Comparison of ENCODE assay signal across 32 mouse cellular contexts in the genomic region with DNA sequence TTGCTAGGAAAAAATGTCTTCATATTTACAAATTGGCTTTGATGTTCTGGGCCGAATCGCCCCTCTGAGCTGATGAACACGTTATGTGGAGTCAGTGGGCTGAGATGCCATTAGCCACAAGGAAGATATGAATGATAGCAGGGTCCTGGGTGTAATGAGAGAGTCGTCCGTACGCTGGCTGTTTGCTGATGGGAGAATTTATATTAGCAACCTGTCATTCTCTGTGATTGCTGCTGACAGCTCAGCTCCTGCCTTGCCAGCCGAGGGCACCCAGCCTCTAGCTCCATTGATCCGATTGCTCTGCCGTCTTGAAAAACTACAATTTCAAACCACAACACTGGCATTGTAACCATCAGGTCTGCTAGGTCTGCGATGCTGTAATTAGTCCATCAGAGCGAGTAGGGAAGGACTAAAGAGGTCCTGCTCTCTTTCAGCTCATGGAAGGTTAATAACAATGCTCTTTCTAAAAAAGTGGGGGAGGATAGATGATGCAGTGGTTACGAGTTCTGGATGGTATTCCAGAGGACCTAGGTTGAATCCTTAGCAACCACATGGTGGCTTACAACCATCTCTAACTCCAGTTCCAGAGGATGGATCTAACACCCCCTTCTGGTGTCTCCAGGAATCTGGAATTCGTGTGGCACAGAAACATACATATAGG. TPM values are rescaled to one million over a fixed set of nuclear protein-coding genes. Genes with fewer than 3 reads are reported as not detected.
DNase-seq lines count a peak whose midpoint lies in the region; ATAC-seq and TF ChIP-seq lines count a peak whose summit lies in the region.
"Had no signal": no experiment of that assay in that cellular context is flagged by ENCODE, and none has a peak within 500 bp of the region (broad histone marks: within the 10 kb centered on the region; RNA-seq: fewer than 3 reads in every experiment).

No protein-coding gene starts in this region.

- H3K4me1 ChIP-seq in hindbrain, embryonic 13.5 days (replicated peaks) = peaks cover 15% of the 10 kb centered on the region
- no peaks in the 10 kb centered on the region for H3K4me1 ChIP-seq in hindbrain, embryonic 10.5 days (replicated peaks)
- H3K4me1 ChIP-seq in neural tube, embryonic 14.5 days (ENCODE audit: control insufficient read depth, insufficient read depth, low read length) = no peaks in the 10 kb centered on the region; the same call in 1 of the 2 replicates
- peaks cover 5% of the 10 kb centered on the region for H3K4me1 ChIP-seq in neural tube, embryonic 15.5 days
- H3K4me1 ChIP-seq in hindbrain, embryonic 16.5 days (ENCODE audit: control insufficient read depth, insufficient read depth, low read depth, low read length) = no peaks in the 10 kb centered on the region; the same call in 1 of the 2 replicates
- no peaks in the 10 kb centered on the region for H3K4me1 ChIP-seq in midbrain, postnatal 0 days (ENCODE audit: insufficient read depth, low read length)
- H3K4me1 ChIP-seq: embryonic facial prominence, embryonic 13.5 days; forebrain, embryonic 10.5 days had no signal

- H3K9ac ChIP-seq in hindbrain, embryonic 13.5 days = no peak overlapping the region
- H3K9ac ChIP-seq in neural tube, embryonic 14.5 days (replicated peaks; ENCODE audit: low read depth, low read length) = no peak overlapping the region
- no peak overlapping the region for H3K9ac ChIP-seq in neural tube, embryonic 15.5 days (replicated peaks)
- no peak overlapping the region for H3K9ac ChIP-seq in hindbrain, embryonic 16.5 days (ENCODE audit: low read depth, low read length)
- no peak overlapping the region for H3K9ac ChIP-seq in midbrain, postnatal 0 days (replicated peaks; ENCODE audit: low read length, poor library complexity, severe bottlenecking)
- H3K9ac ChIP-seq: embryonic facial prominence, embryonic 13.5 days; liver, embryonic 14.5 days; lung, embryonic 14.5 days had no signal

- no peaks in the 10 kb centered on the region for H3K36me3 ChIP-seq in hindbrain, embryonic 13.5 days
- H3K36me3 ChIP-seq in hindbrain, embryonic 10.5 days = no peaks in the 10 kb centered on the region
- H3K36me3 ChIP-seq in neural tube, embryonic 14.5 days (ENCODE audit: control insufficient read depth, insufficient read depth, low read length) = no peaks in the 10 kb centered on the region
- H3K36me3 ChIP-seq in neural tube, embryonic 15.5 days = no peaks in the 10 kb centered on the region
- H3K36me3 ChIP-seq in hindbrain, embryonic 16.5 days (ENCODE audit: control insufficient read depth, insufficient read depth, low read length) = no peaks in the 10 kb centered on the region
- H3K36me3 ChIP-seq in midbrain, postnatal 0 days (ENCODE audit: insufficient read depth, low read length) = no peaks in the 10 kb centered on the region
- H3K36me3 ChIP-seq: embryonic facial prominence, embryonic 13.5 days; forebrain, embryonic 10.5 days had no signal

- ATAC-seq in hindbrain, embryonic 13.5 days (ENCODE audit: low FRiP score) = peak; percentile 66
- ATAC-seq in neural tube, embryonic 14.5 days (ENCODE audit: low read depth) = 0 out of 2 replicates have a peak, but pooled peaks have one; percentile 34
- no peak for ATAC-seq in neural tube, embryonic 15.5 days (ENCODE audit: low FRiP score)
- 0 out of 2 replicates have a peak, but pooled peaks have one; percentile 24 for ATAC-seq in hindbrain, embryonic 16.5 days
- ATAC-seq in midbrain, postnatal 0 days (ENCODE audit: low FRiP score) = no peak
- ATAC-seq: CD4-positive, CD25-positive, alpha-beta regulatory T cell, adult 4 months had no signal

- no peak for DNase-seq in hindbrain, embryonic 10.5 days (ENCODE audit: low spot score)
- peak; percentile 10 for DNase-seq in midbrain, postnatal 0 days (ENCODE audit: low spot score)
- no peak for DNase-seq in heart, adult 18-20 months
- DNase-seq: adrenal gland, postnatal 14 days; cerebellum, adult 11-12 months; cerebellum, postnatal 10 days; gastrocnemius, postnatal 25 days; heart, adult 11 months; heart, postnatal 4 days; kidney, adult 8-10 months; layer of hippocampus, postnatal 36 days; liver; lung, embryonic 14.5 days; lung, postnatal 14 days; right cerebral cortex, postnatal 4 days; thymus, adult 2 months; thymus, postnatal 36 days had no signal

- 52% methylated on average over 13 of the region's 13 CpGs for WGBS in hindbrain, embryonic 13.5 days
- 82% methylated on average over 13 of the region's 13 CpGs for WGBS in hindbrain, embryonic 10.5 days
- 53% methylated on average over 13 of the region's 13 CpGs for WGBS in neural tube, embryonic 14.5 days
- 43% methylated on average over 13 of the region's 13 CpGs for WGBS in neural tube, embryonic 15.5 days
- WGBS in hindbrain, embryonic 16.5 days = 52% methylated on average over 13 of the region's 13 CpGs
- WGBS in midbrain, postnatal 0 days = 50% methylated on average over 13 of the region's 13 CpGs

- H3K4me3 ChIP-seq in hindbrain, embryonic 13.5 days = no peak overlapping the region
- H3K4me3 ChIP-seq in hindbrain, embryonic 10.5 days = no peak overlapping the region
- no peak overlapping the region for H3K4me3 ChIP-seq in neural tube, embryonic 14.5 days (ENCODE audit: low read depth, low read length)
- H3K4me3 ChIP-seq in neural tube, embryonic 15.5 days (replicated peaks) = no peak overlapping the region
- no peak overlapping the region for H3K4me3 ChIP-seq in hindbrain, embryonic 16.5 days (ENCODE audit: low read length)
- no peak overlapping the region for H3K4me3 ChIP-seq in midbrain, postnatal 0 days (ENCODE audit: low read depth, low read length)
- H3K4me3 ChIP-seq: embryonic facial prominence, embryonic 13.5 days; forebrain, embryonic 10.5 days; myocyte had no signal

- H3K27ac ChIP-seq in hindbrain, embryonic 13.5 days = 0 out of 2 replicates have a peak overlapping the region, but pooled peaks have one; percentile 12
- H3K27ac ChIP-seq in hindbrain, embryonic 10.5 days = no peak overlapping the region
- H3K27ac ChIP-seq in neural tube, embryonic 14.5 days (ENCODE audit: low read depth, low read length) = 0 out of 2 replicates have a peak overlapping the region, but pooled peaks have one; percentile 12
- H3K27ac ChIP-seq in neural tube, embryonic 15.5 days (replicated peaks) = no peak overlapping the region
- H3K27ac ChIP-seq in hindbrain, embryonic 16.5 days (ENCODE audit: low read depth, low read length) = no peak overlapping the region
- H3K27ac ChIP-seq in midbrain, postnatal 0 days (ENCODE audit: low read depth, low read length) = no peak overlapping the region
- H3K27ac ChIP-seq: embryonic facial prominence, embryonic 13.5 days; forebrain, embryonic 10.5 days; kidney, postnatal 0 days; liver, embryonic 14.5 days had no signal

- TF ChIP-seq CTCF in midbrain, postnatal 0 days (IDR thresholded peaks at IDR 0.05) = no peak; the same call in 1 of the 2 replicates

- H3K4me2 ChIP-seq in hindbrain, embryonic 13.5 days = 0 out of 2 replicates have a peak overlapping the region, but pooled peaks have one; percentile 10
- H3K4me2 ChIP-seq in neural tube, embryonic 14.5 days (ENCODE audit: low read depth, low read length) = no peak overlapping the region
- no peak overlapping the region for H3K4me2 ChIP-seq in neural tube, embryonic 15.5 days
- H3K4me2 ChIP-seq in hindbrain, embryonic 16.5 days (ENCODE audit: low read length) = no peak overlapping the region
- no peak overlapping the region for H3K4me2 ChIP-seq in midbrain, postnatal 0 days (ENCODE audit: low read depth, low read length, poor library complexity, severe bottlenecking)
- H3K4me2 ChIP-seq: embryonic facial prominence, embryonic 13.5 days; heart, embryonic 11.5 days; lung, embryonic 14.5 days had no signal

- H3K9me3 ChIP-seq in hindbrain, embryonic 13.5 days = no peaks in the 10 kb centered on the region
- H3K9me3 ChIP-seq in hindbrain, embryonic 10.5 days = no peaks in the 10 kb centered on the region
- H3K9me3 ChIP-seq in neural tube, embryonic 14.5 days (ENCODE audit: control insufficient read depth, low read length) = no peaks in the 10 kb centered on the region
- no peaks in the 10 kb centered on the region for H3K9me3 ChIP-seq in neural tube, embryonic 15.5 days (replicated peaks)
- H3K9me3 ChIP-seq in hindbrain, embryonic 16.5 days (ENCODE audit: control insufficient read depth, low read length) = no peaks in the 10 kb centered on the region
- no peaks in the 10 kb centered on the region for H3K9me3 ChIP-seq in midbrain, postnatal 0 days (ENCODE audit: low read length)
- H3K9me3 ChIP-seq: embryonic facial prominence, embryonic 13.5 days; forebrain, embryonic 10.5 days had no signal

- no peaks in the 10 kb centered on the region for H3K27me3 ChIP-seq in hindbrain, embryonic 13.5 days
- no peaks in the 10 kb centered on the region for H3K27me3 ChIP-seq in hindbrain, embryonic 10.5 days (ENCODE audit: insufficient read depth, poor library complexity, severe bottlenecking)
- no peaks in the 10 kb centered on the region for H3K27me3 ChIP-seq in neural tube, embryonic 14.5 days (ENCODE audit: control insufficient read depth, insufficient read depth, low read length)
- no peaks in the 10 kb centered on the region for H3K27me3 ChIP-seq in neural tube, embryonic 15.5 days (replicated peaks)
- no peaks in the 10 kb centered on the region for H3K27me3 ChIP-seq in hindbrain, embryonic 16.5 days (replicated peaks; ENCODE audit: control insufficient read depth, insufficient read depth, low read length)
- H3K27me3 ChIP-seq in midbrain, postnatal 0 days (ENCODE audit: insufficient read depth, low read length) = no peaks in the 10 kb centered on the region
- H3K27me3 ChIP-seq: embryonic facial prominence, embryonic 13.5 days had no signal

RNA-seq across cellular contexts. Expression of a gene that starts 25.7 kb away (rescaled TPM):
- not detected in 2 replicates for polyA plus RNA-seq in hindbrain, embryonic 13.5 days (2015; fragmentation: Nextera tagmentation; extraction: Ambion mirVana)
- polyA plus RNA-seq in hindbrain, embryonic 10.5 days (2016; fragmentation: Nextera tagmentation; extraction: Ambion mirVana) = not detected in 2 replicates
- polyA plus RNA-seq in neural tube, embryonic 14.5 days (2014; fragmentation: Nextera tagmentation; extraction: Ambion mirVana) = not detected in 2 replicates
- 0.14 TPM in 1 of 2 replicates, not detected in the other for polyA plus RNA-seq in neural tube, embryonic 15.5 days (2015; fragmentation: Nextera tagmentation; extraction: Ambion mirVana)
- not detected in 2 replicates for polyA plus RNA-seq in hindbrain, embryonic 16.5 days (2015; fragmentation: Nextera tagmentation; extraction: Ambion mirVana)
- not detected in 2 replicates for total RNA-seq in midbrain, postnatal 0 days (2014; rRNA removed)
- polyA plus RNA-seq in midbrain, postnatal 0 days (2015; fragmentation: Nextera tagmentation; extraction: Ambion mirVana) = not detected in 2 replicates
- total RNA-seq in heart, adult 18-20 months (2021) = not detected
- total RNA-seq: adrenal gland, postnatal 14 days; common myeloid progenitor, adult 5-6 weeks; layer of hippocampus, postnatal 36 days; neutrophil, adult 5-6 weeks had no signal
- polyA plus RNA-seq: CD4-positive, CD25-positive, alpha-beta regulatory T cell, adult 4 months; heart, embryonic 11.5 days; limb, embryonic 11.5 days; liver, embryonic 14.5 days; myocyte; spleen, adult 2 months; thymus, adult 2 months had no signal

Comparison
In these comparisons a context has a peak if more than half of its experiments do, and no peak if none do; other contexts are left out.
1. ATAC-seq: peak in hindbrain, embryonic 13.5 days (single experiment), neural tube, embryonic 14.5 days (single experiment) and hindbrain, embryonic 16.5 days (single experiment); none in neural tube, embryonic 15.5 days (single experiment) and midbrain, postnatal 0 days (single experiment).
2. H3K27ac ChIP-seq: peak in hindbrain, embryonic 13.5 days (single experiment) and neural tube, embryonic 14.5 days (single experiment); none in hindbrain, embryonic 10.5 days (single experiment), neural tube, embryonic 15.5 days (single experiment), hindbrain, embryonic 16.5 days (single experiment) and midbrain, postnatal 0 days (single experiment).